Mouse (Mus musculus) limb, embryonic 13.5 days (tissue): ENCODE data around the gene Dcaf11. TPM values are rescaled to one million over a fixed set of nuclear protein-coding genes. Genes with fewer than 3 reads are reported as not detected.

Experiments
- ATAC-seq: fragments of 200-750 bp; cut with Nextera tagmentation; 2 replicates; pipeline ENCODE4 v1.8.0; 2017; ENCODE audit warnings: low read depth, moderate number of reproducible peaks, moderate TSS enrichment; ENCODE audit not compliant: low FRiP score
- H3K27ac ChIP-seq: fragments of 300-500 bp; sonication (generic); 2 replicates; pipeline ENCODE4 v1.5.1; 2015; ENCODE audit warnings: inconsistent platforms, mild to moderate bottlenecking, moderate library complexity
- H3K27me3 ChIP-seq: fragments of 300-500 bp; sonication (generic); 2 replicates; pipeline ENCODE4 v1.6.1; 2015; ENCODE audit warnings: mild to moderate bottlenecking, inconsistent platforms
- H3K36me3 ChIP-seq: fragments of 300-500 bp; sonication (generic); 2 replicates; pipeline ENCODE4 v1.6.1; 2015; ENCODE audit warnings: inconsistent platforms, mild to moderate bottlenecking, moderate library complexity
- H3K4me1 ChIP-seq: fragments of 300-500 bp; sonication (generic); 2 replicates; pipeline ENCODE4 v1.6.1; 2015; ENCODE audit warnings: inconsistent platforms
- H3K4me2 ChIP-seq: fragments of 300-500 bp; sonication (generic); replicated peaks from 2 replicates; pipeline ENCODE4 v1.6.1; 2015; ENCODE audit warnings: inconsistent platforms, mild to moderate bottlenecking, moderate library complexity
- H3K4me3 ChIP-seq: fragments of 300-500 bp; sonication (generic); 2 replicates; pipeline ENCODE4 v1.5.1; 2015; ENCODE audit warnings: moderate library complexity, mild to moderate bottlenecking, inconsistent platforms
- H3K9ac ChIP-seq: fragments of 300-500 bp; sonication (generic); 2 replicates; pipeline ENCODE4 v1.6.1; 2015; ENCODE audit warnings: mild to moderate bottlenecking, inconsistent platforms
- H3K9me3 ChIP-seq: fragments of 300-500 bp; sonication (generic); 2 replicates; pipeline ENCODE4 v1.6.1; 2016; ENCODE audit warnings: inconsistent platforms
- WGBS: fragments of 180-500 bp; shearing (Covaris S2); methylation state at CpG from one replicate; pipeline ENCODE4 v1.1.7; 2015; 5-methylcytosine and 5-hydroxymethylcytosine counted together
- polyA plus RNA-seq: library from polyadenylated mRNA; unstranded; fragments of >200 nt; fragmentation: Nextera tagmentation; extraction: Ambion mirVana; gene quantifications from 2 replicates; pipeline ENCODE4 v1.2.1, GENCODE M21; 2015

Gene Dcaf11
- polyA plus RNA-seq, 1 experiment from 2014 or later = 55.9 TPM

GRCm38 (mm10) chr14:55589771-55590448, 30.1 kb downstream of the Dcaf11 start:
- Histone ChIP-seq H3K9me3 (no peaks in the 10 kb centered on the region), H3K4me3 (peak overlapping the region; percentile 97), H3K27ac (no peak overlapping the region), H3K4me1 (peaks cover 36% of the 10 kb centered on the region), H3K4me2 (peak overlapping the region; percentile 99), H3K36me3 (peaks cover 35% of the 10 kb centered on the region), H3K27me3 (peaks cover 4% of the 10 kb centered on the region), H3K9ac (peak overlapping the region; percentile 72)
- WGBS = 85% methylated on average over 11 of the region's 11 CpGs
- no peak for ATAC-seq

- ATAC-seq = peak; percentile 97
- peak within 1 kb of the TSS; percentile 97 for H3K27ac ChIP-seq
- H3K9me3 ChIP-seq = no peaks in the 10 kb centered on the region
- no peaks in the 10 kb centered on the region for H3K27me3 ChIP-seq
- H3K4me1 ChIP-seq = peaks cover 29% of the 10 kb centered on the region
- WGBS = under 1% methylated on average over 22 of the region's 22 CpGs
- H3K4me2 ChIP-seq = peak within 1 kb of the TSS; percentile 99
- peak within 1 kb of the TSS; percentile 89 for H3K9ac ChIP-seq
- H3K4me3 ChIP-seq = peak within 1 kb of the TSS; percentile 97
- peaks cover 44% of the 10 kb centered on the region for H3K36me3 ChIP-seq
Observed at GRCm38 (mm10) chr14:55590748-55591330, 31.0 kb downstream of the Dcaf11 start, which contains the start of gene Psme2. Gene Psme2, minus strand, starts transcription at chr14:55591113.

GRCm38 (mm10) chr14:55591331-55591891, 31.6 kb downstream of the Dcaf11 start, which contains the start of gene Rnf31:
Gene Rnf31, plus strand, starts transcription at chr14:55591708.
- H3K9ac ChIP-seq = peak within 1 kb of the TSS; percentile 89

GRCm38 (mm10) chr14:55592226-55592625, 32.4 kb downstream of the Dcaf11 start:
- peaks cover 29% of the 10 kb centered on the region for H3K4me1 ChIP-seq
- H3K27ac ChIP-seq = peak overlapping the region; percentile 48; the same call in 1 of the 2 replicates
- H3K4me3 ChIP-seq = peak overlapping the region; percentile 97
- peaks cover 55% of the 10 kb centered on the region for H3K36me3 ChIP-seq
- H3K9ac ChIP-seq = peak overlapping the region; percentile 89
- peak overlapping the region; percentile 99 for H3K4me2 ChIP-seq
- ATAC-seq = no peak
- H3K27me3 ChIP-seq = no peaks in the 10 kb centered on the region
- H3K9me3 ChIP-seq = no peaks in the 10 kb centered on the region
- 3% methylated on average over 16 of the region's 16 CpGs for WGBS

More at GRCm38 (mm10) chr14:55591331-55591891, 31.6 kb downstream of the Dcaf11 start, which contains the start of gene Rnf31:
- H3K27me3 ChIP-seq = no peaks in the 10 kb centered on the region
- H3K4me2 ChIP-seq = peak within 1 kb of the TSS; percentile 99
- peaks cover 50% of the 10 kb centered on the region for H3K36me3 ChIP-seq
- WGBS = under 1% methylated on average over 33 of the region's 33 CpGs
- peaks cover 29% of the 10 kb centered on the region for H3K4me1 ChIP-seq
- H3K9me3 ChIP-seq = no peaks in the 10 kb centered on the region
- peak within 1 kb of the TSS; percentile 97 for H3K4me3 ChIP-seq
- H3K27ac ChIP-seq = peak within 1 kb of the TSS; percentile 97
- peak; percentile 89 for ATAC-seq

GRCm38 (mm10) chr14:55596036-55596690, 36.4 kb downstream of the Dcaf11 start:
- no peak overlapping the region for H3K4me3 ChIP-seq
- peaks cover 19% of the 10 kb centered on the region for H3K4me1 ChIP-seq
- no peaks in the 10 kb centered on the region for H3K27me3 ChIP-seq
- H3K4me2 ChIP-seq = no peak overlapping the region
- H3K27ac ChIP-seq = no peak overlapping the region
- H3K36me3 ChIP-seq = peaks cover 68% of the 10 kb centered on the region
- WGBS = 83% methylated on average over 13 of the region's 13 CpGs
- no peaks in the 10 kb centered on the region for H3K9me3 ChIP-seq
- H3K9ac ChIP-seq = no peak overlapping the region
- no peak for ATAC-seq

- 93% methylated on average over 21 of the region's 21 CpGs for WGBS
- Histone ChIP-seq H3K4me3 (no peak overlapping the region), H3K4me1 (peaks cover 8% of the 10 kb centered on the region), H3K4me2 (no peak overlapping the region), H3K36me3 (peaks cover 90% of the 10 kb centered on the region), H3K9me3 (no peaks in the 10 kb centered on the region), H3K27me3 (no peaks in the 10 kb centered on the region), H3K27ac (no peak overlapping the region), H3K9ac (no peak overlapping the region)
- no peak for ATAC-seq
Observed at GRCm38 (mm10) chr14:55598521-55599390, 39.0 kb downstream of the Dcaf11 start.

- H3K27ac ChIP-seq = peak within 1 kb of the TSS; percentile 72
- peak within 1 kb of the TSS; percentile 64 for H3K4me2 ChIP-seq
- no peak for ATAC-seq
- H3K9me3 ChIP-seq = no peaks in the 10 kb centered on the region
- H3K9ac ChIP-seq = peak within 1 kb of the TSS; percentile 65
- peaks cover 17% of the 10 kb centered on the region for H3K4me1 ChIP-seq
- no peaks in the 10 kb centered on the region for H3K27me3 ChIP-seq
- peak within 1 kb of the TSS; percentile 41 for H3K4me3 ChIP-seq
- 81% methylated on average over 7 of the region's 7 CpGs for WGBS
- peaks cover 80% of the 10 kb centered on the region for H3K36me3 ChIP-seq
Observed at GRCm38 (mm10) chr14:55603271-55603632, 43.4 kb downstream of the Dcaf11 start, which contains the start of gene Irf9. Gene Irf9, plus strand, starts transcription at chr14:55603571.

- Histone ChIP-seq H3K27ac (peak overlapping the region; percentile 72), H3K9me3 (no peaks in the 10 kb centered on the region), H3K9ac (peak overlapping the region; percentile 65), H3K4me1 (peaks cover 17% of the 10 kb centered on the region), H3K27me3 (no peaks in the 10 kb centered on the region), H3K4me3 (peak overlapping the region; percentile 41), H3K36me3 (peaks cover 80% of the 10 kb centered on the region), H3K4me2 (peak overlapping the region; percentile 64)
- ATAC-seq = peak; percentile 92
- WGBS = 16% methylated on average over 19 of the region's 19 CpGs
Observed at GRCm38 (mm10) chr14:55603633-55604576, 44.1 kb downstream of the Dcaf11 start.

- Histone ChIP-seq H3K4me3 (peak overlapping the region; percentile 41; the same call in 1 of the 2 replicates), H3K4me2 (peak overlapping the region; percentile 64), H3K9me3 (no peaks in the 10 kb centered on the region), H3K36me3 (peaks cover 80% of the 10 kb centered on the region), H3K4me1 (peaks cover 17% of the 10 kb centered on the region), H3K27ac (no peak overlapping the region), H3K9ac (no peak overlapping the region), H3K27me3 (no peaks in the 10 kb centered on the region)
- no peak for ATAC-seq
- 91% methylated on average over 11 of the region's 11 CpGs for WGBS
Observed at GRCm38 (mm10) chr14:55604823-55605222, 45.0 kb downstream of the Dcaf11 start.

GRCm38 (mm10) chr14:55605743-55606459, 46.1 kb downstream of the Dcaf11 start:
- 92% methylated on average over 16 of the region's 16 CpGs for WGBS
- peaks cover 17% of the 10 kb centered on the region for H3K4me1 ChIP-seq
- H3K9me3 ChIP-seq = no peaks in the 10 kb centered on the region
- no peaks in the 10 kb centered on the region for H3K27me3 ChIP-seq
- no peak for ATAC-seq
- no peak overlapping the region for H3K4me2 ChIP-seq
- H3K36me3 ChIP-seq = peaks cover 74% of the 10 kb centered on the region
- no peak overlapping the region for H3K9ac ChIP-seq
- H3K27ac ChIP-seq = no peak overlapping the region
- no peak overlapping the region for H3K4me3 ChIP-seq
